7 mouse cellular contexts compared by ENCODE assay signal in the genomic region with DNA sequence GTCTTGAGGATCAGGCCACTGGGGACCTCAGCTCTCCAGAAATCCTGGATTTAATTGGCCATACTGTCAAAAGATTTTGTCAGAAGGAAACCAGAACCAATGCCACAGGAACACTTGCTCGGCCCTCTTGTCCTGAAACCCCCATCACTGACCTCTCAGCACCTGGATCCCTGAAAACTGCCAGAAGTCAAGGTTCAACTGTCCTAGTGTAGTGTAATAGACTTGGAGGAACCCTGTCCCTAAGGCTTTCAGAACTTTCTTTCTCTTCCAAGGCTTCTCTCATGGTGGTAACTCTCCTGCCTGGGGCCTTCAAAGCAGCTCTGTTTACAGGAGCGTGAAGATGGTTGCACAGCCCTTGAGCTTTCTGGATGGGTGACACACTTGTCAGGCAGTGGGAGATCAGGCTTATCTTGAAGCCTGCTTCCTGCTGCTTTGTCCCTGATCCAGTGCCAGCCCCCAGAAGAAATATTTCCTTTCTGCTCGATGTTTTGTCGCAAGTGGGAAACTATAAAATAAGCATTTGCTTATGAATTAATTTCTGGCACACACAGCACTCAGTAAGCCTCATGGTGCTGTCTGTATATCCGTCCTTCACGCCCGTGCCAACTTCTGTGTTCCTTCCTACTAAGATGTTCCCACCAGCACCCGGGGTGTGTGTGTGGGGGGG.
DNase-seq lines count a peak whose midpoint lies in the region; ATAC-seq lines count a peak whose summit lies in the region.

No protein-coding gene starts in this region.

- WGBS in heart, embryonic 13.5 days, result 40% methylated on average over 8 of the region's 8 CpGs

- H3K9ac ChIP-seq in heart, embryonic 13.5 days, result no peak overlapping the region

- ATAC-seq in common myeloid progenitor, adult 5-6 weeks (replicated peaks; ENCODE audit: low read depth, poor library complexity, severe bottlenecking), result peak; percentile 10; the same call in 1 of the 2 replicates
- ATAC-seq in heart, embryonic 13.5 days (ENCODE audit: extremely low read depth, insufficient number of reproducible peaks, low FRiP score, low TSS enrichment), result no peak

- H3K27me3 ChIP-seq in heart, embryonic 13.5 days (replicated peaks), result no peaks in the 10 kb centered on the region

- peak overlapping the region; percentile 30; the same call in 1 of the 2 replicates for H3K4me2 ChIP-seq in heart, embryonic 13.5 days

- H3K9me3 ChIP-seq in heart, embryonic 13.5 days, result no peaks in the 10 kb centered on the region

- peaks cover 64% of the 10 kb centered on the region for H3K4me1 ChIP-seq in heart, embryonic 13.5 days

- peak overlapping the region; percentile 85 for H3K27ac ChIP-seq in heart, embryonic 13.5 days (replicated peaks)

- peaks cover 25% of the 10 kb centered on the region for H3K36me3 ChIP-seq in heart, embryonic 13.5 days

- no peak overlapping the region for H3K4me3 ChIP-seq in heart, embryonic 13.5 days

- DNase-seq in layer of hippocampus, adult 9-11 months, result peak; percentile 65
- DNase-seq in layer of hippocampus, postnatal 36 days, result no peak
- DNase-seq in lung, postnatal 14 days, result peak; percentile 33
- no peak for DNase-seq in gastrocnemius, adult 18-20 months (ENCODE audit: low spot score)
- no peak for DNase-seq in ovary, postnatal 10 days (ENCODE audit: low spot score)

Comparison
In these comparisons a context has a peak if more than half of its experiments do, and no peak if none do; other contexts are left out.
1. DNase-seq: peak in layer of hippocampus, adult 9-11 months (single experiment) and lung, postnatal 14 days (single experiment); none in layer of hippocampus, postnatal 36 days (0 of 2), gastrocnemius, adult 18-20 months (single experiment) and ovary, postnatal 10 days (single experiment).